Mouse (Mus musculus) lung, postnatal 0 days (tissue): ENCODE results near the gene Msi2. TPM values are rescaled to one million over a fixed set of nuclear protein-coding genes. Genes with fewer than 3 reads are reported as not detected.

ENCODE experiments used
- ATAC-seq: fragments of 200-750 bp; cut with Nextera tagmentation; 2 replicates; pipeline ENCODE4 v1.8.0; 2017; ENCODE audit warnings: moderate library complexity
- DNase-seq: peaks from one replicate; pipeline ENCODE4 v3.0.0-alpha.2; 2016; ENCODE audit warnings: low spot score
- H3K27ac ChIP-seq: fragments of 300-500 bp; sonication (generic); 2 replicates; pipeline ENCODE4 v1.5.1; 2014; ENCODE audit warnings: antibody characterized with exemption, mild to moderate bottlenecking, low read length, mixed read lengths
- H3K27me3 ChIP-seq: fragments of 300-500 bp; sonication (generic); replicated peaks from 2 replicates; pipeline ENCODE4 v1.6.1; 2014; ENCODE audit warnings: low read length, mixed read lengths; ENCODE audit not compliant: insufficient read depth
- H3K36me3 ChIP-seq: fragments of 300-500 bp; sonication (generic); 2 replicates; pipeline ENCODE4 v1.6.1; 2014; ENCODE audit warnings: low read length, mixed read lengths; ENCODE audit not compliant: insufficient read depth
- H3K4me1 ChIP-seq: fragments of 300-500 bp; sonication (generic); 2 replicates; pipeline ENCODE4 v1.6.1; 2014; ENCODE audit warnings: antibody characterized with exemption, low read depth, low read length, mixed read lengths; ENCODE audit not compliant: insufficient read depth
- H3K4me2 ChIP-seq: fragments of 300-500 bp; sonication (generic); replicated peaks from 2 replicates; pipeline ENCODE4 v1.6.1; 2014; ENCODE audit warnings: low read depth, mild to moderate bottlenecking, low read length, moderate library complexity, mixed read lengths
- H3K4me3 ChIP-seq: fragments of 300-500 bp; sonication (generic); 2 replicates; pipeline ENCODE4 v1.5.1; 2014; ENCODE audit warnings: low read depth, low read length
- H3K9ac ChIP-seq: fragments of 300-500 bp; sonication (generic); replicated peaks from 2 replicates; pipeline ENCODE4 v1.6.1; 2014; ENCODE audit warnings: low read depth, mild to moderate bottlenecking
- H3K9me3 ChIP-seq: fragments of 300-500 bp; sonication (generic); 2 replicates; pipeline ENCODE4 v1.6.1; 2016; ENCODE audit warnings: low read length, mixed read lengths
- CTCF ChIP-seq: IDR thresholded peaks from 2 replicates; pipeline ENCODE4 v1.5.1; 2016; ENCODE audit warnings: antibody characterized with exemption, mild to moderate bottlenecking
- EP300 ChIP-seq: IDR thresholded peaks from 2 replicates; pipeline ENCODE4 v1.6.1; 2016; ENCODE audit warnings: antibody characterized with exemption, mild to moderate bottlenecking, control low read depth
- WGBS: fragments of 180-500 bp; shearing (Covaris S2); extraction: QIAGEN DNeasy Blood & Tissue Kit; methylation state at CpG from one replicate; pipeline ENCODE4 v1.1.7; 2014; 5-methylcytosine and 5-hydroxymethylcytosine counted together
- polyA plus RNA-seq: library from polyadenylated mRNA; unstranded; fragments of >200 nt; fragmentation: Nextera tagmentation; extraction: Ambion mirVana; gene quantifications from 2 replicates; pipeline ENCODE4 v1.2.1, GENCODE M21; 2015

Msi2 gene
- polyA plus RNA-seq, 1 experiment from 2014 or later, result 12.6 TPM

DNA sequence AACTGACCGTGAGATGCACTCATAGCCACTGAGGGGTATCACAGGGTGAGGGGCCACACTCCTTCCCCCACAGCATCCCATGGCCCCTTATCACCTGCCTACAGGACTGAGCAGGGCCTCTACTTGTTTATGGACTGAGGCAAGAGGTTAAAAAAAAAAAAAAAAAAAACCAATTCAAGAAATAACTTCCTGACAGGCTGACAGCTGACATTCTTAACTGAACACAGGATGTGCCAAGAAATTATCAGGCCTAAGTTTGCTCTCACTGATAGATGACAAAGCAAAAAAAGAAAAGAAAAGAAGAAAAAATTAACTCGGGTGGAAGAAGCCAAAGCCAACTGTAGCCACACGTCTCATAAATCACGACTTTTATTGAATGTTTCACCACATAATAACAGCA, 109.7 kb downstream of the Msi2 start:
- Histone ChIP-seq H3K27me3 (no peaks in the 10 kb centered on the region), H3K27ac (no peak overlapping the region), H3K4me3 (no peak overlapping the region), H3K36me3 (no peaks in the 10 kb centered on the region), H3K4me1 (peaks cover 13% of the 10 kb centered on the region; the same call in 1 of the 2 replicates), H3K4me2 (no peak overlapping the region), H3K9ac (no peak overlapping the region), H3K9me3 (no peaks in the 10 kb centered on the region)
- WGBS, result 47% methylated on average over 4 of the region's 4 CpGs
- TF ChIP-seq CTCF (no peak), EP300 (0 out of 2 replicates have a peak, but pooled peaks have one; percentile 11)
- DNase-seq (peak; percentile 80), ATAC-seq (peak; percentile 14)

DNA sequence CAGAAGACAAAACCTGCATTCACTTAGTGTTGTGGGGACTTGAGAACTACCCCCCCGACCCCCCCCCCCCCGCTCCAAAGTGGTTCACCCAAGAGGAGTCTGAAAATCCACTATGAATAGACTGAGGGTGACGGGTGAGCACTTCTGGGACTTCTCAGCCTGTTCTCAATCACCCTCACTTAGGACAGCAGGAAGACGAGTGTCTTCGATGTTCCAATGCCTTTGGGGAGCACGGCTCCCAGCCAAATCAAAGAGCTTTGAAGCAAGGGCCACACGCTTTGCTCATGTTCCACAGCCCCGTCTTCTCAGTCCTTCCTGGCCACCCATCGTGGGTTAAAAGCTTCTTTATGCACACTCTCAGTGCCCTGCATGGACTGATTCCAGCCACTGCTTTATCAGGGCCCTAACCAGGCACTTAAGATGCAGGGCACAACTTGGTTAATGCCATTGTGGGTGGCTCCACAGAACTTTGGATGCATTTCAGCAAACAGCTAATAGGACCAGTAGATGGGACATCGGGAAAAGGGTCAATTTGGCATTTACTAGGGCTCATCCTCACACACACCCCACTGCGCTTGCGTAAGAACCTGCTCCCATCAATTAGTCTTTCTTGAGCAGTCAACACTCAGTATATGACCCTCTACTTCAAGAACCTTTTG, 110.5 kb downstream of the Msi2 start:
- H3K9ac ChIP-seq, result no peak overlapping the region
- WGBS, result 51% methylated on average over 12 of the region's 12 CpGs
- no peak overlapping the region for H3K27ac ChIP-seq
- ATAC-seq (peak; percentile 71), DNase-seq (peak; percentile 82)
- no peaks in the 10 kb centered on the region for H3K9me3 ChIP-seq
- no peaks in the 10 kb centered on the region for H3K27me3 ChIP-seq
- H3K4me2 ChIP-seq, result no peak overlapping the region
- peaks cover 12% of the 10 kb centered on the region; the same call in 1 of the 2 replicates for H3K4me1 ChIP-seq
- no peaks in the 10 kb centered on the region; the same call in 1 of the 2 replicates for H3K36me3 ChIP-seq
- no peak overlapping the region for H3K4me3 ChIP-seq
- TF ChIP-seq EP300 (no peak), CTCF (no peak)

DNA sequence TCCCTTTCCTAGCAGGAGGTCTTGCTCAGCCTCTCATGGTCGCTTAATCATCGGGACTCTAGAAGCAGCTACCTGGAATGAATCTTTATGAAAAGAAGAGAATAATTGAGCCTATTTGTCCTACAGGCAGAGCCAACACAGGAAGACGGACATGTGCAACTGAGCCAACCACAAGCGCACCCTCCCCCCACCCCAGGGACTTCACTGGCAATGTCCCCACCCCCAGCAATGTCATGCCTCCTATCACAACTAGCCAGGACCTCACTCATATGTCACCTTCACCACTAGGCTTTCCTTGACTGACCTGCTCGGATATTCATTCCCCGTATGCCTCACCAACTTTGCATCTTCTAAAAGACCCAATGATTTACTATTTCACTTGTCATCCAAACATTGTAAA, 112.5 kb downstream of the Msi2 start:
- 94% methylated on average over 6 of the region's 6 CpGs for WGBS
- Histone ChIP-seq H3K4me3 (no peak overlapping the region), H3K27ac (no peak overlapping the region), H3K27me3 (no peaks in the 10 kb centered on the region), H3K4me2 (no peak overlapping the region), H3K9ac (no peak overlapping the region), H3K36me3 (no peaks in the 10 kb centered on the region; the same call in 1 of the 2 replicates), H3K9me3 (no peaks in the 10 kb centered on the region), H3K4me1 (peaks cover 7% of the 10 kb centered on the region; the same call in 1 of the 2 replicates)
- TF ChIP-seq CTCF, result no peak
- DNase-seq (no peak), ATAC-seq (no peak)

DNA sequence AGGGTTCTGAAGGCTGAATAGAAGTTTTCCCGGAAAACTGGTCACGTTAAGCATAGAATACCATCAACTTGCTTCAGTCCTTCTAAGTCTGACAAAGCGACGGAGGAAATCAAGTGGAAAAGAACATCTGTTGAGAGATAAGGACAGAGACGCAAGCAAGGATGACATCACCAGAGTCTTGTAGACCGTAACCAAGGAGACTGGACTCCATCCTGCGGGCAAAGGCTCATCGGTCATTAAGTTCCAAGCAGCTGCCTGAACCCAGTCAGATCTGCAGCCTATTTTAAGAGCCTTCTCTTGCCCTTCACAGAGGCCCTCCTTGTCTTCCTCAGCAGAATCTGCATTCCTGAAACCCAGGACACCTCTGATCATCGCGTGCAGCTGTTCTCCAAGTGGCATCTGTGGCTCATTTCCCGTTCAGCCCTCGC, 113.2 kb downstream of the Msi2 start:
- no peak overlapping the region for H3K27ac ChIP-seq
- H3K4me3 ChIP-seq, result no peak overlapping the region
- no peaks in the 10 kb centered on the region for H3K27me3 ChIP-seq
- TF ChIP-seq CTCF, result no peak
- no peaks in the 10 kb centered on the region; the same call in 1 of the 2 replicates for H3K36me3 ChIP-seq
- ATAC-seq, result 0 out of 2 replicates have a peak, but pooled peaks have one; percentile 20
- no peaks in the 10 kb centered on the region for H3K9me3 ChIP-seq
- peaks cover 7% of the 10 kb centered on the region; the same call in 1 of the 2 replicates for H3K4me1 ChIP-seq
- WGBS, result 54% methylated on average over 12 of the region's 12 CpGs
- H3K4me2 ChIP-seq, result no peak overlapping the region
- no peak overlapping the region for H3K9ac ChIP-seq
- DNase-seq, result peak; percentile 65

DNA sequence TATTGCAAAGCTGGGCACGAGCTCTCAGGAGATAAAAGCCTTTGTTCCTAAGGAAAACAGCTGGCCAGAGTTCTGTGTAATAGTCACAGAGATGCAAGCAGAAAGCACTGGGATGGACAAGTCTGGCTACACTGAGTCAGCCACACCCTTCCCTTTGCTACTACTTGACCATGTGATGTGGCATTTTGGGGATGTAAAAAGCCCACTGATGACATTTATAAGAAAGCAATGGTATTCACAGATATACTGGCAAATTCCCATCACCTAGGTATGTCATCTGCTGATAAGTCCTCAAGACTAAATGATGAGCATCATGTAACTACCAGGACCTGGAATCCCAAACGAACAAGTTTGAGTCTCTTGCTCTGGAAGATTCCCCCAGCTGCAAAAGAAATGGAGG, 113.7 kb downstream of the Msi2 start:
- no peak overlapping the region for H3K9ac ChIP-seq
- no peaks in the 10 kb centered on the region; the same call in 1 of the 2 replicates for H3K36me3 ChIP-seq
- H3K9me3 ChIP-seq, result no peaks in the 10 kb centered on the region
- no peak for TF ChIP-seq EP300
- peaks cover 7% of the 10 kb centered on the region; the same call in 1 of the 2 replicates for H3K4me1 ChIP-seq
- no peak overlapping the region for H3K27ac ChIP-seq
- H3K4me3 ChIP-seq, result no peak overlapping the region
- DNase-seq (no peak), ATAC-seq (no peak)
- WGBS, result 53% methylated on average over 2 of the region's 2 CpGs
- H3K27me3 ChIP-seq, result no peaks in the 10 kb centered on the region
- no peak overlapping the region for H3K4me2 ChIP-seq

DNA sequence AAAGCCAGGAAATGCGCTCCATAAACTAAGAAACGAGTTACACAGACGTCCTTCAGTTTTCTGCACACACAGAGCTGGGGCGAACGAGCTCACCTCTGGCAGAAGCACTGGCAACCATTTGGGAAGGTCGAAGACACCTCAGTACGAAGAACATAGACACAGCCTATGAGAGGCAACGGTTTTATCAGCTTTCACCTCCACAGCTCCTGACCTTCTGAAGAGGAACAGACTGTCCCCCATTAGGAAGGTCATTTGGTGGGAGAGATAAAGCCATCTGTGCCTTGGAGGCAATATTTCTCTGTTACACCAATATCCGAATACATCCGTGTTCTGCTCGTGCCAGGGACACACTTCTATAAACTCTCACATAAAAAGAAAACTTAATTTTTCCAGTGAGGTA, 114.9 kb downstream of the Msi2 start:
- peaks cover 5% of the 10 kb centered on the region; the same call in 1 of the 2 replicates for H3K4me1 ChIP-seq
- TF ChIP-seq CTCF, result no peak
- TF ChIP-seq EP300, result no peak

More for the DNA sequence above, 114.9 kb downstream of the Msi2 start:
- no peak for DNase-seq
- 73% methylated on average over 11 of the region's 11 CpGs for WGBS
- Histone ChIP-seq H3K36me3 (no peaks in the 10 kb centered on the region; the same call in 1 of the 2 replicates), H3K9me3 (no peaks in the 10 kb centered on the region), H3K9ac (no peak overlapping the region), H3K27me3 (no peaks in the 10 kb centered on the region), H3K4me2 (no peak overlapping the region), H3K4me3 (no peak overlapping the region), H3K27ac (no peak overlapping the region)
- ATAC-seq, result no peak
